Mouse (Mus musculus) kidney, adult 8-10 months (tissue): ENCODE data around the gene Loxl3.

Experiments
- DNase-seq, 2 experiments: peaks; one replicate each; pipeline ENCODE4 v3.0.0; 2022

The Loxl3 gene

DNA sequence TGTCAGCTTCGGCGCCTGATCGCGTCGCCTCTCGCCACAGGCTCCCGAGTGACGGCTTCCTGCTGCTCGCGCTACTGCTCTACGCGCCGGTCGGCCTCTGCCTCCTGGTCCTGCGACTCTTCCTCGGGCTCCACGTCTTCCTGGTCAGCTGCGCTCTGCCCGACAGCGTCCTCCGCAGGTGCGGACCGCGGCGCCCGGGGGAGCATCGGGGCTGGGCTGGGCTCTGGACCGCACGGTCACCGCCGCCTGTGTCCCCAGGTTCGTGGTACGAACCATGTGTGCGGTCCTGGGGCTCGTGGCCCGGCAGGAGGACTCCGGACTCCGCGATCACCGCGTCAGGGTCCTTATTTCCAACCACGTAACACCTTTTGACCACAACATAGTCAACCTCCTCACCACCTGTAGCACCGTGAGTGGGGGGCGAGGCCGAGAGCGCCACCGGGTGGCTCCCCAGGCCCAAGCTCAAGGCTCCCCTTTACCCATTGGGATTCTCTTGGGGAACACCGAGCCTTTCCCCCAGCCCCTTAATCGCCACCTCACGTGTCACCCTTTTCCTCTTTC, 21.0 kb downstream of the Loxl3 start, which contains the start of gene Htra2:
Gene Htra2, minus strand, starts transcription at position 403 of the 561 bp plus-strand sequence.
- DNase-seq = no peak

DNA sequence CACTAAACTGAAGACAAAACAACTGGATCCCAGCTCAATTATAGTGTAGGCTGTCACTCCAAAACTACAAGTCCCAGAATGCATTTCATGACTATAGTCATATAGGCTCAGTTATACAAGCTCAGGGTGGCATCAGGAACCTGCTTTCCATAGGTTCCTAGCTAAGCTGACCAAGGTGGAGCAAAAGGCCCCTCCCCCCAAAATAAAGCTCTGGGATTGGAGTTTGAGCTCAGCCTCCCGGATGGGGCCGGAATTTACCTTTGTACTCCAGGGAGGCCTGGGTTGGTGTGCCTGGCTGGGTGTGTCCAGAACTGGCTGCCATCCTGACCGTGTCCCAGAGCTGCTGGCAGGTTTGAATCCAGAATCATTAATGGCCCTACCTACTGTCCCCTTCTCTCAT, 23.8 kb downstream of the Loxl3 start, which contains the start of gene Dqx1:
Gene Dqx1, plus strand, starts transcription at position 55 of the 400 bp plus-strand sequence.
- DNase-seq = peak; percentile 85 to 87

DNA sequence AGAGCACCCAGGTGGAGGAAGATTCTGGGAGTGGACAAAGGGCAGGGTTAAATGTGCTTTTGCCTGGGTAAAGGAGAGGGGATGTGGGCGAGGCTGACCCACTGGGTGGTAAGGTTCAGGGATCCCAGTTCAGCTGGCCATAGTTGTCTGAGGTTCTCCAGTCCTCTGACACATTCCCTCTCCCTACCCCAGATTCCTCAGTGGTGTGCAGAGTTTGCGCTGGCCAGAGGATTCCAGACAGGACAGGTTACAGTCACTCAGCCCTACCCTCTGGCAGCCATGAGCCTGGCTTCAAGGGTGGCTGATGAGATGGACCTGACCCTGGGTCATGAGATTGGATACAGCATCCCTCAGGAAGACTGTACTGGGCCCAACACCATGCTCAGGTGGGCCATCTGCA, 24.8 kb downstream of the Loxl3 start:
- no peak for DNase-seq

DNA sequence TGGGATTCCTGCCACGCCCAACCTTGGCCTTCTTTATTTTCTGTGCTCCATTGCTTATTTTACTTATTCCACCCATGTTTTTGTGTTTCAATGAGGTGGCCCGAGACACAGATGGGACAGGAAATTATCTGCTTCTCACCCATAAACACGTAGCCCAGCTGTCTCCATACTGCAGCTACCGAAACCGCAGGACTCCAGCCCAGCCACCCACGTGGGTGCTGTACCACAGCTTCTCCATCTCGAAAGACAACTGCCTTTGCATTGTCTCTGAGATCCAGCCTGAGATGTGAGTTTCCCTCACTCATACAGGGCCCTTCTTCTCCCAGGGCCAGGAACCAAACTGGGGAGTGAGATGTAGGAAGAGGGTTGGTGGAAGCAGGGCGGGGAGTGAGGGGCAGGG, 32.0 kb downstream of the Loxl3 start:
- DNase-seq = no peak

GRCm38 (mm10) chr6:83066441-83066840, 32.5 kb downstream of the Loxl3 start:
- DNase-seq = no peak

- no peak for DNase-seq
Observed at GRCm38 (mm10) chr6:83068221-83068620, 34.2 kb downstream of the Loxl3 start.

- DNase-seq = peak in 1 of 2 experiments; percentile 30
Observed at GRCm38 (mm10) chr6:83068706-83069487, 34.9 kb downstream of the Loxl3 start.

DNA sequence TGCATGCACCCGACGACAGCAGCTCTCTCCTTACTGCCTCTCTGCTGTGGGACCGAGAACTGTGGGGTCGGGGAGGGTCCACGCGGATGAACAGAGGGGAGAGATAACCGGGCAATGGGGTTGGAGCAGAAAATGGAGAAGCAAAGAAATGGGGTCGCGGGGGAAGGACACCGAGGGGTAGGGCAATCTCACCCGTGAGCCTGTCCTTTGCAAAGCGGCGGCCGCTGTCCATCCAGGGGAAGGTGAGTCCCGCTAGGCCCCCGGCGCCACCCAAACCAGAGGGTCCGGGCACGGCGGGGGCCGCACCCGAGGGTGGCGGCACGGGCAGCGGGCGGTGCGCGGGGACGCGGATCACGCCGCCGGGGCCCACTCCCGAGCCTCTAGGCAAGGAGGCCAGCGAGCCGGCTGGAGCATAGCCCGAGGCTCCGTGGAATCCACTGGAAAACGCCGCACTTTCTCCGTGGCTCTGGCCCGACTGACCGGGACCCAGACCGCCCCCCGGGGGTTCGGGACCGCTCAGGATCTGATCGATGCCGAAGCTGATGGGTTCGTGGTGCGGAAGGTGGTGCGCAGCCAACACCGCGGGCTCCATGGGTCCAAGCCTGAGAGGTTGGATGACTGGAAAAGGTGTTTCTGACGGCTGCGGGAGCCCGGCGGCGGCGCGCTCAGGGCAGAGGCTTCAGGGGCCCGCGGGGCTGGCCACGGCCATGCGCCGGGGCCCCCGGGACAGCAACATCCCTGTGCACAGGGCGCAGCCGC, 35.7 kb downstream of the Loxl3 start:
- DNase-seq = no peak

GRCm38 (mm10) chr6:83070247-83070310, 36.1 kb downstream of the Loxl3 start, which contains the start of gene Tlx2:
Tlx2 (minus strand) TSS chr6:83070293.
- no peak for DNase-seq

DNA sequence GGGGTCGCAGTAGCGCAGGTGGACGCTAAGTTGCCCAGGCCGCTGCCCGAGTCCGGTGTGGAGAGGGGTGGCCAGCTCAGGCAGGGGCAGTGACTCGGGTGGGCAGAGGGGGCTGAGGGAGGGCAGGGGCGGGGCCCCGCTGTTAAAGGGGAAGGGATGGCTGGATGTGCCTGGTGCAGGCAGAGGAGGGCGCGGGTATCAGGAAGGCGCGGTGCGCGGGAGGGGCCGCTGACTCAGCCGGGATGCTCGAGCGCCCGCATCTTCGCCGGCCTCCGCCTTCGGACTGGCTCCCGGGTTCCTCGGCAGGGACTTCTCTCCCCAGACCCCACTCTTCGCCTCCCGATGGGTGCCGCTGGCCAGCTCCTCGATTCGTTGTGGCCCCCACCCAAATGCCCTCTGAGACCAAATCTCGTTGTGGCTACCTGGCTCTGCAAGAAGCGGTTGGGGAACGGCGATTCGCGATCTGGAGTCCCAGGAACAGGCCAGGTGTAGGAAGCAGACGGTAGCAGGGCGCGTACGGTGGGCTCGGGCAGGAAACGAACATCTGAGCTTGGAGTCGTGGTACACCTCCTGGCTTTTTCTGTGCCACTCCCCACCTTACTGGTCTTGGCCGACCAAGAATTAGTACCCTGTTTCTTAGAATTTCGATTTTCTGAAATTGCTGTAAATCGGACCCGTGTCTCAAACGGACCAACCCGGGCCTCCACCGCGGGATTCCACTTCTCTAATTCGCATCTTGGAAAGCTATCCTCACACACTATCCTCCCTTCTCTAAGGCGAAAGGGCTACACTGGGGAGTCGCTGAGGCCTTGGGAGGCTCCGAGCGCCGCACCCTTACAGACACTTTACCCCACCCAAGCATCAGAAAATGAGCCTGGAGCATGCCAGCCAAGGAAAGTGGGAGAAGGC, 36.6 kb downstream of the Loxl3 start:
- no peak for DNase-seq

- no peak for DNase-seq
Observed at GRCm38 (mm10) chr6:83071220-83071619, 37.2 kb downstream of the Loxl3 start.

DNA sequence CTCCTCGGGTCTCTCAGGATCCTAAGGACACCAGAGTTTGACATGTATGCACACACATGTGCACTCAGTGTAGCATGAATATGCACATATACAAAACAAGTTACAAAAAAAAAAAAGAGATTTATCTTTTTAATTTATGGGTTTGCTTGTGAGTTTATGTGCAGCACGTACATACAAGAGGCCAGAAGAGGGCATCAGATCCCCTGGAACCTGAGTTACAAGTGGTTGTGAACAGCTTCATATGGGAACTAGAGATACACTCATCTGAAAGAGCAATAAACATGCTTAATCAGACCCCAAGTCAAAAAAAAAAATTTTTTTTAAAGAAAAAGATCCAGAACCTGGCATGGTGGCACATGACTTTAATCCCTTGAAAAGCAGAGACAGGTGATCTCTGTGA, 41.0 kb downstream of the Loxl3 start:
- DNase-seq = no peak

DNA sequence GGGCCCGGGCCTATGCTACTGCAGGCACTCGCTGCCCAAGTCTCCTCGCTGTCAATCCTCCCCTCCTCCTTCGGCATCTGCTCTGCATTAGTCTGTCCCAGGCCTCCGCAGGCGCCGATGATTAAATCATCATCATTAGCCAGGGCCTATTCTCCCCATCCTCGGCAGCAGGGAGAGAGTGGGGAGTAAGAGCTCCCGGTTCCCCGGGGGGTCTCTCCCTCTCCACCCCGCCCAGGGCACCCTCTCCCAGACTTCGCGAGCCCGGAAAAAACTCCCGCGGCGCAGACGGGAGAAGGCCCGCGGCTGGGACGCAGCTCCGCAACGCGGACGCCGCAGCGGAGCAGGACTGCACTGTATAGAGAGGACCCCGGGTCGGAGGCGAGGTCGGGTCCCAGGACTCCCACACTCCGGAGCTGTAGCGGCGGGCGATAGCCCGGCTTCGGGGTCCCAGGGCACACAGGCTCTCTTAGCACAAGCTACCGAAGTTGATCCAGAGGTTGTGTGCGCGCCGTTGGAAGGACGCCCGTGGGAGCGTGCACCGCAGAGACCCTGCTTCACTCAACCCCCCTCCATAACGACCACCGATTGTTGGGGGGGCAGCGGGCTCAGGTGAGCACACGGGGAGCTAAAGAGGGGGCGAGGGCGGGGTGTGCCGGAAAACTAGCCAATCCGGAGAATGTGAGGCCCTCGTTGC, 43.8 kb downstream of the Loxl3 start, which contains the start of gene Pcgf1:
Gene Pcgf1, plus strand, starts transcription at position 240 of the 694 bp plus-strand sequence.
- peak in 1 of 2 experiments; percentile 39 for DNase-seq

DNA sequence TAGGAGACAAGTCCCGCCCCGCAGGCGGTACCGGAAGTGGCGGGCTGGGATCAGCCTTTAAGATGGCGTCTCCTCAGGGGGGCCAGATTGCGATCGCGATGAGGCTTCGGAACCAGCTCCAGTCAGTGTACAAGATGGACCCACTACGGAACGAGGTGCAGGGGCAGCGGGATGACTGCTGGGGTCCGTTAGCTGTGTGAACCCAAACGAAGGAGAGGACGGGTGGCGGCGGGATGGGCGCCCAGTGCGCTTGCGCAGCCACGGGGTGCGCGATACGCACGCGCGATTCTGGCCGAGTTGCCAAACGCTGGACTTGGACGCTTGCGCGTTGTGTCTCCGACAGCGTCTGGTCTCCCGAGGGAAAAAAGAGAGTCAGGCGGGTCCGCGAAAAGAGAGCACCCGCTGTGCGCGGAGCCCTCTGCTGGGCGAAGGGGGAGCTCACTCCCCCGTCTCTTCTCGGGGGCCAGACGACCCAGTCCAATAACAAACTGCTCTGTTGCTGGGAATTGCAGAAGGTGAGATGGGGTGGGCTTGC, 44.4 kb downstream of the Loxl3 start:
- peak; percentile 99 to 100 for DNase-seq

GRCm38 (mm10) chr6:83080210-83080609, 46.2 kb downstream of the Loxl3 start:
- no peak for DNase-seq

DNA sequence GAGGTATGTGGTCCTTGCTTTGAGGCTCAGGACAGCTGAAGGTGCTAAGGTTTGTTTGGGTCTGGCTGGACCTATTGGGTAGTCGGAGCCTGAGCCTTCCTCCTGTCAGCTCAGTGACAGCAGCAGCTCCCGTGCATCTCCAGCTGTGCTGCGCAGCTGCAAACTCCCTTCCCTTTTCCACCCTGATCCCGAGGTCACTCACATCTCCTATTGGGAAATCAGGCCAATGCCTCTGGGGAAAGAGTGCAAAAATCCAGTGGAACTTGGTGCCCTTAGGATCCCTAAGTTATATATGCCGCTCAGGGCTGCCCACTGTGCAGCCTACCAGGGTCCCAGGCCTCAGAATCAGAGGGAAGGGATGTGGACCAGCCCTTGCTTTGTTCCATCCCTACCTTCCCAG, 49.5 kb downstream of the Loxl3 start:
- DNase-seq = no peak

GRCm38 (mm10) chr6:83084477-83084876, 50.5 kb downstream of the Loxl3 start:
- DNase-seq = no peak

DNA sequence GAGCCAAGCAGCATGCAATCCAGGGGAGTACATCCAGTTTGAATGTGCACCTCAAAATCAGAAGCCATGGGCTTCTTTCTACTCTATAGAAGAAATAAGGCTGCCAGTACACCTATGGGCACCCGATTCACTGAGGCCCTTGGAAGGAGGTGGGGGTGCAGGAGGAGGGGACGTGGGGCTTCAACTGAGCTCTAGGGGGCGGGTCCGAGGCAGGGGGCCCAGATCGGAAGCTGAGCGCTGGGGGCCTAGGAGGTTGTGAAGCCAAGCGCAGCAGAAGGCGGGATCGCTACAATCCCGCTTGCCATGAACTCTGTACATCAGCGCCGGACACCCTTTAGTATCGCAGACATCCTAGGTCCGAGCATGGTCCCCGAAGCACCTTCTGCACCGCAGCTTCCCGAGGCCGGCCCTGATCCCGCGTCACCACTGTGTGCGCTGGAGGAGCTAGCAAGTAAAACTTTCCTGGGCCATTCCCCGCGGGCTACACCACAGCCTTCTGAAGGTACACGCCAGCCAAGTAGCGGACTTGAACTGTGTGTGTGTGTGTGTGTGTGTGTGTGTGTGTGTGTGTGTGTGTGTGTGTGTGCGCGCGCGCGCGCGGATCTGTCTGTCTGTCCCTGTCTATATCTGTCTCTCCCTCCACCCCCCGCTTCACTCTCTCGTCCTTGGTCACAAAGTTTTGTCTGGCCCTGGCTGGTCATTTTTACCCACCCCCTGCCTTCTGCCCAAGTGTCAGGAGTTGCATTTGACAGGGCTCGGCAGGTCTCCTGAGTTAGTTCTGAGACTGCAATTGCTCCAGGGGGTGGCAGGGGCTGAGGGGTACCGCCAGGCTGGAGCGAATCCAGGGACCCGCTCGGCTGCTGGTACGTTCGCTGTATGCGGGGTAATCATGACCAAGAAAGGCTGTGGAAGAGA, 52.4 kb downstream of the Loxl3 start, which contains the start of gene Lbx2:
Gene Lbx2, plus strand, starts transcription at position 247 of the 915 bp plus-strand sequence.
- DNase-seq = no peak

DNA sequence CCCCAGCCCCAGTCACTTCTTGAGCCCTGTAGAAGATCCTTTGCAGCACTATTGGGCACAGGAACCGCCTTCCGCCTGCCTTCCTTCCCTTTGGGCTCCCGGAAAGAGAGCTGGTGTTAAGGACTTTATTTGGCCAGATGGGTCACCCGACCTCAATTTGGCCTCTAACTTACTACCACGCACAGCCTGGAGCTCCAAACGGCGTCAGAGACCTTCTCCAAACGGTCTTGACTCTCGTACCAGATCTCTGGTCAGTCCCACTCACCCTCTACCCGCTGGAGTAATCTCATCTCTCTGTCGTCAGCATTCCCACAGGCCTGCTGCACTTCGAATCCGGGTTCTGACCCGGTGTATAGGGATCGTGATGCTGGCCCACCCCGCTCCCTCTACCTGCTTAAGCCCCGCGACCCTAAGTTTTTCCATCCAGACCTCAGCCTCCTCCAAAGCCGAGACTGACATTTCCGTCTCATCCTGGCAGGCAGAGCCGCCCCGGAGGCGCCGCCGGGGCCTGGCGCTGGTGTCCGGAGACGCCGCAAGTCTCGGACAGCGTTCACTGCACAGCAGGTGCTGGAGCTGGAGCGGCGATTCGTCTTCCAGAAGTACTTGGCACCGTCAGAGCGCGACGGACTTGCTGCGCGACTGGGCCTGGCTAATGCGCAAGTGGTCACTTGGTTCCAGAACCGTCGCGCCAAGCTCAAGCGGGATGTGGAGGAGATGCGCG, 53.4 kb downstream of the Loxl3 start:
- peak in 1 of 2 experiments; percentile 34 for DNase-seq

DNA sequence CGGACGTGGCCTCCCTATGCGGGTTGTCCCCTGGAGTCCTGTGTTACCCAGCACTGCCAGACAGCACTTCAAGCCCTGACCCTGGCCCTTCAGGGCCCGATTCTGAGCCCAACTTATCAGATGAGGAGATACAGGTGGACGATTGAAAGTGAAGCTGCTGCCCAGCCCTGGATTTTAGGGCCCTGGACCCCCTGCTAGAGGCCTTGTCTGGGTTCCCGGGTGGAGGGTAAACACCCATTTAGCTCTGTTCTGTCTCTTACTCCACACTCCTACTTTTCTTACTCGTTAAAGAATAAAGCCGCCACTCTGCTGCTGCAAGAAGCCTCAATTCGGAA, 53.9 kb downstream of the Loxl3 start:
- DNase-seq = no peak
